Mouse (Mus musculus) heart, adult 2 months (tissue): ENCODE results near the gene Arv1.

Experiments
- CTCF ChIP-seq: fragments of 200-600 bp; IDR thresholded peaks from 2 replicates; pipeline ENCODE4 v1.8.1; 2022; ENCODE audit warnings: antibody characterized with exemption, mild to moderate bottlenecking, moderate library complexity
- EP300 ChIP-seq: fragments of 200-500 bp; IDR thresholded peaks from 2 replicates; pipeline ENCODE4 v1.6.1; 2011; ENCODE audit warnings: low read depth, low read length, control low read depth; ENCODE audit not compliant: insufficient read depth
- POLR2A ChIP-seq: fragments of 200-500 bp; IDR thresholded peaks from 2 replicates; pipeline ENCODE4 v1.6.1; 2011; ENCODE audit warnings: mild to moderate bottlenecking, low read depth, low read length, control low read depth; ENCODE audit not compliant: insufficient read depth

DNA sequence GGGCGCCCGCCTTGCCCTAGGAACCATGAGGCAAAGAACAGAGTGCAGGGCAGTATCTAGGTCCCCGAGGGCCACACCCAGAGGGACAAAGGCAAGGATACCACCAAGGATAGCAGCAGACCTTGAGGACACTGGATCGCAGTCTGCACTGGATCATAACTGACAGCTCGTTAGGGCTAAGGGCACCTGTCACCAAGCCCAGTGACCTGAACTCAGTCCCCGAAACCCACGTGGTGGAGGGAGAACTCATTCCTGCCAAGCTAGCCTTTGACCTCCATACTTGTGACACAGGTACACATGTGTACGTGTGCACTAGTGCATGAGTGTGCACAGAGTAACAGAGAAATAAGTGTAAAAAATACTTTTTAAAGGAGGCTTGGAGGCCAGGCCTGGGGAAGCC lies 6.2 kb upstream of the Arv1 start:
- TF ChIP-seq POLR2A = no peak
- TF ChIP-seq CTCF = no peak
- no peak for TF ChIP-seq EP300
